Mouse (Mus musculus) cerebellum, adult 18-20 months (tissue): Measurements from ENCODE around the gene Scel.

Experiments used
- DNase-seq, 2 experiments: peaks; one replicate each; pipeline ENCODE4 v3.0.0; 2021

Scel gene

GRCm38 (mm10) chr14:103653800-103654199 lies 140.7 kb downstream of the Scel start:
- DNase-seq: no peak

GRCm38 (mm10) chr14:103655448-103655847 lies 142.3 kb downstream of the Scel start:
- DNase-seq: peak; percentile 18 to 36

DNA sequence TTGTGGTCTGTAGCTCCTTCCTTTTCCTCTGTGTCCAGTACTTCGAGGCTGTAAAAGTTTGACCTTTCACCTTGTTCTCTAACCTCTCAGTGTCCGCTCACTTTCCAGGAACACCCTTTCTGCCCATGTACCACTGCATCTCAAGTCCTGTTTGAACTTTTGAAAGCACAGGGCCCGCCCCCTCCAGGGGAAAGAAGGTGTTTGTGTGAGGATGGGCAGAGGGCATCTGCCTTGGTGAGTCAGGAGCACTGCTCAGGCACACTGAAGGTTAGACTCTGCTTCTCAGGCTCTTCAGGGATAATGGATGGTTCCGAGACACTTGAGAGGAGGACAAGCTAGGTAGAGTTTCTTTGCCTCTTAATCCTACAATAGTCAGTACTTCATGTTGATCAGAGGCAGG lies 144.7 kb downstream of the Scel start:
- DNase-seq: no peak
